ENCODE assay signal across 8 mouse cellular contexts in the genomic region with DNA sequence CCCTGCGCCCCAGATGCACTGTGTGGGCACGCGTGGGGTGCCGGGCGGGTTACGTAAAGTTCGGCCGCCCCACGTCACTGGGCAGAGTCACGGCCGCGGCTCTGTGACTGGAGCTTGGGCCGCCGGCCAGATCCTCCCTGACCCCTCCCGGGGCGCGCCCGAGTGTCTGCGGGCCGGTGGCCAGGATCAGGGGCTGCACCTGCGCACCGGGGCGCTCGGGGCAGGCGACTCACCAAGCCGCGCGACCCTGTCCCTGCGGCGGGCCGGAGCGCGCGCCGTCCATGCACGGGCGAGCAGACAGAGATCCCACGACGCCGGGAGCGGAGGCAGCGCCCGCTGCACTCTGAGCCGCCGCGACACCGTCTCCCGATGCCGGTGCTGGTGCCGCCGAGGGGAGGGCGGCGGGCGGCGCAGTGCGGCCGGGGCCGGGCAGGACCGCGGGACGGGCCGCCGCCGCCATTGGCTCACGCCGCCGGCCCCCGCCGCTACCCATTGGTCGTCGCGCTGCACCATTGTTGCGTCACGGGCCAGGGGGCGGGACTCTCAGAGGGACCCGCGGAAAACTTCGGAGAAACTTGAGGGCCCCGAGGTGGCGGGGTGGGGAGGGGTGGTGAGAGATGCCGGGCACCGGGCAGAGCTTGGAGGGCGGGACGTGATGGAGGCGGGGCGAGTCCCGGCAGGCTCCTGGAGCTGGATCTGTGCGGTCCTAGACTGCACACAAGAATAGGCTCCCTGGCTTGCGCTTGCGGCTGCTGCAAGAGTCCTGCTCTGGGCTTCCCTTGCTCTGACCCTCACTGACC. TPM values are rescaled to one million over a fixed set of nuclear protein-coding genes. Genes with fewer than 3 reads are reported as not detected.
DNase-seq lines count a peak whose midpoint lies in the region; ATAC-seq lines count a peak whose summit lies in the region.

A gene (minus strand): TSS at position 434 of the 800 bp plus-strand sequence.

- peaks cover 14% of the 10 kb centered on the region for H3K4me1 ChIP-seq in hindbrain, embryonic 15.5 days (replicated peaks)

- no peaks in the 10 kb centered on the region for H3K9me3 ChIP-seq in hindbrain, embryonic 15.5 days

- peak; percentile 96 for ATAC-seq in hindbrain, embryonic 15.5 days (ENCODE audit: low FRiP score, low read depth)

- DNase-seq in T-cell, adult 2 months (ENCODE audit: low spot score): peak; percentile 93
- peak; percentile 88 to 93 for DNase-seq in cerebellum, postnatal 36 days
- peak; percentile 89 to 93 for DNase-seq in frontal cortex, postnatal 36 days (ENCODE audit: low spot score in 2 of 2)
- peak; percentile 85 for DNase-seq in left cerebral cortex, adult 11 months (ENCODE audit: low spot score)
- peak; percentile 99 for DNase-seq in lung, postnatal 4 days
- DNase-seq in retina, postnatal 7 days (ENCODE audit: low read depth, low spot score): peak; percentile 73
- peak; percentile 96 for DNase-seq in urinary bladder, postnatal 10 days (ENCODE audit: low spot score)

- H3K27ac ChIP-seq in hindbrain, embryonic 15.5 days (replicated peaks): peak within 1 kb of the TSS; percentile 70; the same call in 1 of the 2 replicates

- H3K4me2 ChIP-seq in hindbrain, embryonic 15.5 days: peak within 1 kb of the TSS; percentile 90

- peaks cover 10% of the 10 kb centered on the region; the same call in 1 of the 2 replicates for H3K36me3 ChIP-seq in hindbrain, embryonic 15.5 days

- no peaks in the 10 kb centered on the region for H3K27me3 ChIP-seq in hindbrain, embryonic 15.5 days

- H3K9ac ChIP-seq in hindbrain, embryonic 15.5 days: peak within 1 kb of the TSS; percentile 79

- peak within 1 kb of the TSS; percentile 86 for H3K4me3 ChIP-seq in hindbrain, embryonic 15.5 days

- under 1% methylated on average over 71 of the region's 90 CpGs for WGBS in hindbrain, embryonic 15.5 days

RNA-seq across cellular contexts. Expression of the gene that starts here (rescaled TPM):
- 10.1 and 10.5 TPM in 2 replicates for polyA plus RNA-seq in hindbrain, embryonic 15.5 days (2015; fragmentation: Nextera tagmentation; extraction: Ambion mirVana)

Comparison
In these comparisons a context has a peak if more than half of its experiments do, and no peak if none do; other contexts are left out.
1. Peak in every context shown above with its lines: DNase-seq, ATAC-seq, H3K4me3 ChIP-seq and H3K27ac ChIP-seq.